Mouse (Mus musculus) testis, postnatal 10 days (tissue): ENCODE measurements around the gene Tmeff1.

Experiments used
- DNase-seq: peaks from one replicate; pipeline ENCODE4 v3.0.0; 2021; ENCODE audit warnings: low spot score

Gene Tmeff1

DNA sequence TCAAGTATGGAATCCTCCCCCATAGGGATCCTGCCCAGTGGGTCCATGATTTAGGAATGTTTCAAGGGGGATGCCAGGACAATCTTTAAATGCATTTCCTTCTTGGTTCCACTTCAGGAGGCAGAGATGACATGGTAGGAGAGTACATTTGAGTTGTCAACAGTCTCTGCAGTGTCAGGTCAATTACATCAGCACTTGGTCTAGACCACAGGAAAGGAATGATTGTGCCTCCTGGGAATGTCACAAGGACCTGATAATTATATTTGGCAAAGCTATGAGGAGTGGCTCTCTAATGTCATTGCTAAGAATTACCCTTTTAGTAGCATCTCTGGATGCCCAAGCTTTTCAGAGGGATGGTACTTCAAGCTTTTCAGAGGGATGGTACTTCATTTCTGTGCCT, 20.0 kb upstream of the Tmeff1 start:
- no peak for DNase-seq

DNA sequence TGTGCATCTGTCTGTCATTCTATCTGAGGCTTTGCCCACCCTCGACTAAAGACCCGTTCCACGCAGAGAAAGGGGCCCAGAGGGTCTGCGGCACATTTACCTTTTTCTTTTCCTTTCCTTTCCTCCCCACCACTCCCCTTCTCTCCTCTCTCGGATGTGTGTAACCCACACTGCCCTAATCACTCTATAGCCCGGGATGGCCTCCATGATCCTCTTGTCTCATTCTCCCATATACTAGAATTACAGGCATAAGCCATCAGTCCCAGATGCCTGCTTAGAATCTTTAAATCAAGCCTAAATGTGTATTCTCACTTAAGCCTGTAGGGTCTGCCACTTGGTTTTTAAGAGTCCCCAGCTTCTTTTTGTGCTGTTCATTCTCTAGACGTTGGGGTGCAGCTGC, 8.6 kb upstream of the Tmeff1 start:
- no peak for DNase-seq

DNA sequence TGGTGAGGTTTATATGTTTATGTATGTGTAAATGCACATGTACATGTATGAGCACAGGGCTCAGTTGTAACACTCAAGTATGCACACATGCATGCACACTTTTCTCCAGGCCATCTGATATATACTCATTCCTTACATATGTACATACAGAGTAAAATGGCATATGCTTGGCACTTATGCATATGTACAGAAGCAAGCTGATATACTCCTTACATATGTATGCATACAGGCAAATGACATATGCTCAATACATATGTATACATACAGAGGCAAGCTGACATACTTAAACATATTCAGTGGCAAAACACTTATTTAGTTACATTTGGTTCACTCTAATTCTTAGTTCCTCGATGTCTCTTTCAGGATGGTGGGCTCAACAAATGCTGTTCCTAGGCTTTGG, 7.1 kb upstream of the Tmeff1 start:
- no peak for DNase-seq

DNA sequence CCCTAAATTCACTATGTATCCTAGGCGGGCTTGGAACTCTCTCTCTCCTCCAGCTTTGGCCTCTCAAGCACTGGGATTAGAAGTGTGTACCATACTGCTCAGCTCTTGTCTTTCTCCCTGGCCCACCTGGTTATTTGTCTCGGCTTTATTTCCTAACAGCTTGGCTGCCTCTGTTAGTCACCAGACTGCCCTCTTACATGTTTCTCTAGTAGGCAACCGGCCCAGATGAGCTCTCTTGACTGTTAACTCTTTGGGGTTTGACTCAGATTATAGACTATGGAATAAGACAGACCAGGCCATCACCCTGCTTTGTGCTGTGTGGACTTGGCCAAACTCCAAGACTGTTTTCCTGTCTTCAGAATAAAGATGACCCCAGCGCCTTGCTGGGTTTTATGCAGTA, 6.6 kb upstream of the Tmeff1 start:
- no peak for DNase-seq

DNA sequence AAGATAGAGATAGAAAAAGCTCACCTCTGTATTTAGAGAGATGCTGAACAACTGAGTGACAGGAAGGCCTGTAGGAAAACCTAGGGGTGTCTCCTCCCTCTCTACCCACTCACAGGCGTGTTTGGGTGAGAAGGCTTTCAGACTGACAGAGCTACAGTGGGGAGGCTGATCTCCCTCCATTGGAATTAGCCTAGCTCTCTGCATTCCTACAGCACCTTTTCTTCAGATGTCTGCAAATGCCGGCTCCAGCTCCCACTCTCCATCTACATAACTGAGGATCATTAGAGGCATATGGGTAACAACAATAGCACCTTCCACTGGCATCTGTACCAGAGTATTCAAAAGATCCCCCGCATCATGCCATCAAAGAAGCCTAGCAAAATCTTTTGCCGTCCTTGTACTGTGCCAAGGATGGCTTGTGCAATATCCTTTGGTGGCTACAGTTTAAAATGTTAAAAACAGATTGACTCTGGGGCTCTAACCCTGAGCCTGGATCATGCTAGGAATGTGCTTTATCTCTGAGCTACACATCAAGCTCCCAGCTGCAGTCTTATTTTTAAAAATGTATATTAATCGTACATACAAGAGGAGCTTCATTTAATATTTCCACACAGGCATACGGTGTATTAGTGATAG, 5.4 kb upstream of the Tmeff1 start:
- DNase-seq = no peak

DNA sequence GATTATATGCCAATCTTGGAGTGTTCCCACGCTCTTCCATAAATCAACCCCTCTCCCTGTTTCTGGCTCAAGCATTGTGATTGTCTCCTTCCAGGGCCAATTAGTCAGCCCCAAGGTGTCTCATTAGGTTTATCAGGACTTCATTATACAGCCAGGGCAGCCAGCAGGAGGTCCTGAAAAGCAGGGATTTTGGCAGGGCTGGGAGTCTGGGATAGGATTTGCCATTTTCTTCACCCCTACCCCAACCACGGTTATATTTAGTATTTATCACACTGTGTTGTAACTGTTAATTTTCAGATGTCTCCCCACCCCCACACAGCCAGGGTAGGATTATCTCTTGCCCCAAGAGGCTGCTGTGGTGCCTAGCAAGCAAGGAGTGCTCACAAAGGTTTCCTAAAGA, 3.8 kb upstream of the Tmeff1 start:
- no peak for DNase-seq

DNA sequence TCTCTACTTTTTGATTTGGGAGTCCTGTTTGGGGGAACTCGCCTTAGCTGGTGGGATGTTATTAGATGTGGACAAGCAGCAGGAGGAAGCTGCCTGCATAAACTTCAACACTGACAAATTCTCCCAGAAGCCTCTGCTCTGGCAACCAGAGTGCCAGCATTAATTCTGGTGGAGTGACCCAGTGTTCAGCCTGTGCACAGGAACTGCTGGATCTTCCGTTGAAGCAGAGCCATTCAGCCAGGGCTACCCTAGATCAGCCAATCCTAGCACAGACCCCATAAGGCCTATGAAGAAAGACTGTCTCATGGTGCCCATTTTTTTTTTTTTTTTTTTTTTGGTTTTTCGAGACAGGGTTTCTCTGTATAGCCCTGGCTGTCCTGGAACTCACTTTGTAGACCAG, 3.0 kb upstream of the Tmeff1 start:
- no peak for DNase-seq

DNA sequence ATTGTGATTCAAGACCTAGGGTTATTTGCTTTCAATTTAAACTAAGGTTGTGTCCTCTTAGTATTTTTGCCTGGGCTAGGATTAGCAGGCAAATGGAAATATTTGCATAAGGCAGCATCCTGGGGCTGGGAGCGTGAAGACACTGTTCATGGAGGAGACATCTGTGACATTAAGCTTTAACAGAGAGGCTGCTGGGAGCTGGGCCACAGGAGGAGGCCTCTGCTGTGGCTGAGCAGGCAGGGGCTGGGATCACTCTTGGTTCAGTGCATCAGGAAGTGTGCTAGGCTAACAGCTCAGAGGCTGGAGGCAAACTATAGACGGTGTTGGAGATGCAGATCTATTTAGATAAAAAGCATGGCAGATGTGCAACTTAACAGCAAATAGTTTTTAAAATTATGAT, 2.0 kb upstream of the Tmeff1 start:
- DNase-seq = no peak

DNA sequence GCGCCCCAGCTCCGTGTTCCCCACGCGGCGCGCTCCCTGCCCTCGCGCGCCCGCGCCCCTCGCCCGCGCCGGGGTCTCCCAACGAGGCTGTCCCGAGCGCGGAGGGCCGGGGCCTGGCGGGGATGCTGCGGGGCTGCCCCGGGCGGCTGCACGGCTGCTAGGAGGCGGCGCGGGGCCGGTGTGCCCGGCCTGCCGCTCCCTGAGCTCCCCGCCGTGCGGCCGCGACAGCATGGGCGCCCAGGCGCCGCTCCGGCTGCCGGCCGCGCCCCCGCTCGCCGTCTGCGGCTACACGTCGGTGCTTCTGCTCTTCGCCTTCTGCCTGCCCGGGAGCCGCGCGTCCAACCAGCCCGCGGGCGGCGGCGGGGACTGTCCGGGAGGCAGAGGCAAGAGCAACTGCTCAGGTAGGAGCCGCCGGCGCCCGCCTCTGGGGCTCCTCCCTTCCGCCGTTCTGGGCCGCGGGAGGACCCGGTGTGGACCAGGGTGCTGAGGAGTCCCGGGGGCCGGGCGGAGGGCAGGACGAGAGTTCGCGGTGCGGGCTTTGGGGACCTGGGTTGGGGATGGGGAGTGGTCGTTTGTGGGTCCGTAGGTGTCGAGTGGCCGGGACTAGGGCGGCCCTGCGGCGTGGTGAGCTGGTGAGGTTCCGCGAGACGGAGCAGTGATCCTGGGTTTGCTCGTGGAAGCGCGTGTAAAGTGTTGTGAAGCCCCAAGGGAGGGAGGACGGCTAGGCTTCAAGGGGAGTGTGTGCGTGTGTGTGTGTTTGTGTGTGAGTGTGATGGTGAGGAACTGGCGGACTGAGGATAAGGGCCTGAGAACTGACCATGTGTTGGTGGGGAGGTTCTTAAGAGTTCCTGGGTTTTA, 496 bp downstream of the Tmeff1 start:
- peak; percentile 75 for DNase-seq

DNA sequence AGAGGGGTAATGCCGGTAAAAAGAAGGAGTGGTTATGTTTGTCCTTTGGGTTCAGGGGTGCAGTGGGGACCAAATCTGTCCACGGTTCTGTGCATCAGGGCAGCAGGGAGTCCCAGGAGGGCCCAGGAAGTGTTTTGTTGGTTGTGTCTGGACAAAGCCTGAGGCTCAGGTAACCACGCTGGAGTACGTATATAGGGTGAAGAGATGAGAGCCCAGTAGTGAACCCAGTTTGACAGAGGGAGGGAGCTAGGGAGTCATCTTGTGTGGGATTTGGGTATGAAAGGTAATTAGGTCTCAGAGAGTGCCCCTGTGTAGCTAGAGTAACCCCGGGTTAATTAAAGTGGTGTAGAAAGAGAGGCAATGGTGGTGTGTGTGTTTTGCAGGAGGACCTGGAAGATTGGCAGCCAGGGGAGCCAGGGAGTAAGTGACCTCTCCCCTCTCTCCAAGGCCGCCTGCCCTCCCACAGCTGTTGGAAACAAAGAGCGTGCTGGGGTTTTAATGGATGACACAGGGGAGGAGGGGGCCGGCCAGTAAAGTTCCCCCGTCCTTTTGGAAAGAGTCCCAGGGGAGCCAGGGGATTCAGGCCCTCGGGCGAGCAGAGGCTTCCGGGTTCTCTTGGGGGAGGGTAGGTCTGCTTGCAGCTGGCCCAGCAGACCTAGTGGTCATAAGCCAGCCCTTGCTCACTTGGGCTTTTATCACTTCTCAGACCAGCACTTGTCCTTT, 1.3 kb downstream of the Tmeff1 start:
- peak; percentile 65 for DNase-seq

DNA sequence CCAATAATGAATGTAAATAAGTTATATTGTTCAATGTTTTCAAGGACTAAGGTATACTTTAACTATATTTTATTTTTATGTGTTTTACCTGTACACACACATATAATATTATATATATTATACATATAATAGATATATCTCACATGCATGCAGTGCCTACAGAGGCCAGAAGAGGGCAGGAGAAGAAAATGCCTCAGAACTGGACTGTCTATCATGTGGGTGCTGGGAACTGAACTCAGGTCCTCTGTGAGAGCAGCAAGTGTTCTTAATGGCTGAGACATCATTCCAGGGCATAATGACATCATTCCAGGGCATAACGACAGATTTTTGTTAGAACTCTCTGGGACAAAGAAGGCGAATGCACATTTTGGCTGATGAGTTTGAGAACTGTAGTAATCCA, 2.6 kb downstream of the Tmeff1 start:
- no peak for DNase-seq

DNA sequence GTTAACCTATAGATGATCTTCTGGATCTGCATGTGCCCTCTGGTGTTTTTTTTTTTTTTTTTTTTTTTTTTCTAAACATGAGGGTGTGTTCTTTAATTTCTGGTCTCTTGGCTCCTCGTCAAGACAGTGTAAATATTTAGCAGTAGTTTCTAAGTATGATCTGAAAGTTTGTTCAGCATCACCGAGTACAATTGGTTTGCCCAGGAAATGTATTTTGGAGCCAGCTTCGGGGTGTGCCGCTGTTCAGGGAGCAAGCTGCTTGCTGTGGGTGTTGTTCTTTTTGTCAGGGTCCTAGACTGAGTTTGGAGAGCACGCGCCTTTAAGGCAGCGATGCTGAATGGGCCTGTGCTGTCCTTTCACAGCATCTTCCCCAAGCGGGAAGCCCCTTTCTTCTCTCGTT, 3.6 kb downstream of the Tmeff1 start:
- no peak for DNase-seq

DNA sequence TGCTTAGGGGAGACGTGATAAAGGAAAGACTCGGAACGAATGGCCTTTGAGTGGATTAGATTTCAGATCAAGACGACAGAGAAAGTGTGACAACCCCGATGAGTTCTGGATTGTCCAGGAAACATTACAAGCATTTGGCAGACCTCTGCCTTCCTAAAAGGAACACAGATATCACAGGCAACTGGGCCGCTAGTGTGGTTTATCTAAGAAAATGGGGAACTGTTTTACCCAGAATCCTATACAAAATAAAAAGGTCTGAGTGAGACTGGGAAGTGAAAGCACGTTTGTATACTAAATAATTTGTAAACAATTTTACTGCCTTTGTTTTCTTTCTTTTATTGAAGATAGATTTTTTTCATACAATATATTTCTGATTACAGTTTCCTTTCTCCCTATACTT, 5.9 kb downstream of the Tmeff1 start:
- DNase-seq = no peak

DNA sequence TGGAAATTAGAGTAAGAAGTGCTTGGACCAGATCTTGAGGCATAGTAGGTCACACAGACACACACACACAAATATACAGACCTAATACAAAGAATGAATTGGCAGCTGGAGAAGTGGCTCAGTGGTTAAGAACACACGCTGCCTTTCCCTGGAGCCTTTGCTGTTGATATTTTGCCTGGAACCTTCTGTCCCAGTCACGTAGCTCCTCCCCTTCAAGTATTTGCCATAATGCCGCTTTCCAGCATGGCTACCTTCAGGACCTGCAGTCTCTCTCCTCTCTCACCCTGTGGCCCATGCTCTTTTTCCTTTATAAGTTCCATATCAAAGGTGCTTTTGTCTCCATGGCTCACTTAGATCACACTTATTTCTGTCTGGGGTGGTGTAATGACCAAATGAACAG, 6.4 kb downstream of the Tmeff1 start:
- DNase-seq = no peak

DNA sequence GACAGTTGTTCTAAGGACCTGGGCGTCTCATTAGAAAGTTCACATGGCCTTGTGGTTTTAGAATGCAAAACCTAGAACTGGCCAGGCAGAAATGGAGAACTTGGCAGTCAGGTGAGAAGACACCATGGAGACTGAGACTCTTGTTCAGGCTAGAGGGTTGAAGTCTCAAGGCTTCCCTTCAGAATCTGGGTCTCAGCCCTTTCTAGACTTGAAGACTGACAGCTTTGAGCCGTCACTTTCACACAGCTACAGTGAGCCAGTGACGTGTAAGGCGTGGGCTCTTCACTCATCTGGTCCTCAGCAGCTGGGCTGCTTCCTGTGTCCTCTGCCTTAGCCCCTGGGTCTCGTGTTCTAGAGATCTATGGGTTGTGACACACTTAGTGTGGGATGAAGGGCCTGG, 7.4 kb downstream of the Tmeff1 start:
- DNase-seq = no peak

DNA sequence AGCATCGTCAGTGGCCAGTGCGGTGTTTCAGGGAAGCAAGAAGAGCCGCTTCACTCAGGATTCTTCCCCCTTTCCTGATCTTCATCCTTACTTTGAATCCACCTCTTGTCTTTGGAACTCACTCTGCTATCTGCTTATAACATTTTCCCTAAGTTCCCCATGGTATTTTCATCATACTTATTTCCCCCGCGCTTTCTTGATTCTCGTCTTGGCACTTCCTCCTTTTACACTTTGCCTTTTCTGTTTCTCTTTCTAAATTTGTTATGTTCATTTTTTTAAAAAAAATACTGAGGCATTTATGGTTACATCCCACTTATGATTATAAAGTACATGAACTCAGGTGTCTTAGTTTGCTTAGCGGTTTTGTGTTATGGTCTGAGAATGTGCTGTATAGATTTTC, 7.9 kb downstream of the Tmeff1 start:
- DNase-seq = no peak

DNA sequence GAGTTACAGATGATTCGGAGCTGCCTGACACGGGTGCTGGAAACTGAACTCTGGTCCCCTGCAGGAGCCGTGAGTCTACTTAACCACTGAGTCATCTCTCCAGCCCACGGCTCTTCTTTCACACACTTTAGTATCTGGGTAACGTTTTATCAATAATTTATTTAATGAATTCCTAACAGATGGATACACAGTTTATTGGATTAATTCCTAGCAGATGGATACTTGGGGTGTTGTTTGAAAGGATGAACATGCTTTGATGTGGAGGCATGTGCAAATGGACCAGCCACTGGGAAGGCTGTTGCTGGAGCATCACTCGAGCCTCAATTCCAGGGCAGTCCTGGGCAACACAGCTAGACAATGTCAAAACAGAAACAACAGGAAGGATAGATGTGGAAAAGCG, 11.1 kb downstream of the Tmeff1 start:
- DNase-seq = no peak

DNA sequence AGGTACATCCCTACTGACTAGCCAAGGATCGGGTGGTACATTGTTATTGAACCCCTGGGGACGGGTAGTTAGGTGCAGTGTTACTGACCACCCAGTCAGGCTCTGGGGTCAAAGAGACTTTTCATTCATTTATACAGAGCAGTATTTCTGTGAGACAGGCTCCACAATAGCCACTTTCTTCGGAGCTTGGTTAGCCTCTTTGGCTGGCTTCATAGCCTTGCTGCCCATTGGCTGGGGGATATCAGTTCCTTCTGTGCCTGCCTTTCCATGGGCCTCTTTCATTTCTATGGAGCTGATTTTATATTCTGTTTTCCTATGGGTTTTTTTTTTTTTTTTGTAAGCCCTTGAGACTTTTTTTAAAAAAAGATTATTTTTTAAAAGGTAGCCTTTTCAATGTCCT, 20.7 kb downstream of the Tmeff1 start:
- no peak for DNase-seq

DNA sequence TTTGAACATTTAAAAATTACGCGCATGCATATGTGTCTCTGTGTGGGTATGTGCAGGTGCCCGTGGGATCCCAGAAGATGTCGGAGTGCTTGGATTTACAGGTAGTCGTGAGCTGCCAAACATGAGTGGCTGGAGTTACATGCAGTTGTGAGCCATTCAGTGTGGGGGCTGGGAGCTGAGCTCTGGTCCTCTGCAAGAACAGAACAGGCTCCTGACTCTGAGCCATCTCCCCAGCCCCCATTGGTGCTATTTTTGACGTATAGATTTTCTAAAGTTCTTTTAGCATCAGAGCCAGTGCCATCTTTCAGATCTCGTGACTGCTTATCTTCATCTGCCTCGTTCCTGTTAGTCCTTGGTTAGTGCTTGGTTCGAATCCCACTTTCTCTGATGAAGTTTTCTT, 24.5 kb downstream of the Tmeff1 start:
- peak; percentile 26 for DNase-seq

DNA sequence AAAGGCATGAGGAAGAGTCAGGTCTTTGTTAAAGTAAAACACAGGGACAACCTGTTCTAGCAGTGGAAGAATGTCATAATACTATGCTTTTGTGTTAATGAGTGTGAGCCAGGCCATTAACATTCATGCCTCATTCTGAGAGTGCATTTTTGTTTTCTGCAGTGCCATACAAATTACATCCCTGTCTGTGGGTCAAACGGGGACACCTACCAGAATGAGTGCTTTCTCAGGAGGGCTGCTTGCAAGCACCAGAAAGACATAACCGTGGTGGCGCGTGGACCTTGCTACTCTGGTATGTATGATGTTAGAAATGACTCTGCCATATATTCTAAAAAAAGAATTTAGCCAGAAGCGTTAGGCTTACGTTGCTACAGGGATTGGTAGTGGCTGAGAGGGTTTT, 25.3 kb downstream of the Tmeff1 start:
- no peak for DNase-seq

DNA sequence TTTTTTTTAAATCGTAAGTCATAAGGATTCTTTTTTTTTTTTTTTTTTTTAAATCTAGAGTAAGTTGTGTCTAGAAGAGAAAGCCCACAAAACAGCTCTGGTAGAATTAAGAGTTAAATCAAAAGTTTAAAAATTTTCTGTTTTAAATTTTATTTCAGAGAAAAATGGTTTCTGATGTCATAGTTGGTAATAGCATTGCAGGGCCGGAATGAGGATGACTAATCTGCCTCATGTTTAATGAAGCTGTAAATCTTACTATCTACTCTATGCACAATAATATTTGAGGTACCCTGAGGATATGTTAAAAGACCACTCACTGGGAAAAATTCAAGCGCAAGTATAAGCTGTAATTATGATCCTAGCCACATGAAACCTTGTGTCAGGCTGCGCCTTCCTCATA, 30.5 kb downstream of the Tmeff1 start:
- DNase-seq = no peak

DNA sequence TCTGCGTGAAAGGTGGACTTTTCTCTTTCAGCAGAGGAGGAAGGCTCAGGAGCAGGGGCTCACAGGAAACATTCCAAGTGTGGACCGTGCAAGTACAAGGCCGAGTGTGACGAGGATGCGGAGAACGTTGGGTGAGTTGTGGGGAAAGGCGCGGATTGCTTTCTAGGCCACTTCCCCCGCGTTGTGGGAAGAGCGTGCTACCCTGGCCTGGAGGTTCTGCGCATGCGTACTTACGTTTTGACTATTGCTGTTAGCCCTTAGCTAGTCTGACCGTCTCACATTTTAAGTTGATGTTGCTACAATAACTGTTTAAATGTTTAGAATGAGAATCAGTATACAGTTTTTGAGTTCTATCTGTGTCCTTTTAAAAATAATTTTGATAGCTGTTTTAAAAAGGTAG, 32.2 kb downstream of the Tmeff1 start:
- no peak for DNase-seq

DNA sequence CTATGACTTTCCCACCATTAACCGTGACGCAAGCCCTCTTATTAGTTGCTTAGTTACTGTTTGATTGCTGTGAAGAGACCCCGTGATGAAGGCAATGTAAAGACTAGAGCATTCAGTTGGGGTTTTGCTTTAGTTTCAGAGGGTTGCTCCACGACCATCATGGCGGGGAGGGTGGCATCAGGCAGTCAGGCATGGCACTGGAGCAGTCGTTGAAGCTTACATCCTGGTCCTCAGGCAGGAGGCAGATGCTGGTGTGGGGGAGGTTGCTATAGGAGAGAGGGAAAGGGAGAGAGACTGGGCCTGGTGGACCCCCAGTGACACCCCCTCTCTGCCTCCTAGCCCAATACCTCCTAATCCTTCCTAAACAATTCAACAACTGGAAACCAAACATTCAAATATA, 35.1 kb downstream of the Tmeff1 start:
- DNase-seq = no peak
